Mouse (Mus musculus): ENCODE measurements around the gene Hoxc10.

The Hoxc10 gene

GRCm38 (mm10) chr15:102967511-102968397 is 1.2 kb downstream of the Hoxc10 start:
- in situ Hi-C loops (cut with MboI, MseI) = no loop called here

GRCm38 (mm10) chr15:102969296-102969695 is 2.7 kb downstream of the Hoxc10 start:
- in situ Hi-C loops (cut with MboI, MseI) = no loop called here

GRCm38 (mm10) chr15:102970740-102971139 is 4.1 kb downstream of the Hoxc10 start:
- in situ Hi-C loops (cut with MboI, MseI) = no loop called here

- in situ Hi-C loops (cut with MboI, MseI) = no loop called here
These were observed 5.7 kb downstream of the Hoxc10 start for GRCm38 (mm10) chr15:102972254-102972653.

GRCm38 (mm10) chr15:102972753-102973152 is 6.2 kb downstream of the Hoxc10 start:
- in situ Hi-C loops (cut with MboI, MseI) = no loop called here

- in situ Hi-C loops (cut with MboI, MseI) = loop anchor here (25.0 kb wide), 1 partner anchor 337 kb away; the partner anchor contains the start of gene Gpr84
These were observed 8.4 kb downstream of the Hoxc10 start for GRCm38 (mm10) chr15:102975034-102975433.

- in situ Hi-C loops (cut with MboI, MseI) = loop anchor here (25.0 kb wide), 1 partner anchor 337 kb away; the partner anchor contains the start of gene Gpr84
These were observed 9.1 kb downstream of the Hoxc10 start for GRCm38 (mm10) chr15:102975688-102976111.

- in situ Hi-C loops (cut with MboI, MseI) = loop anchor here (25.0 kb wide), 1 partner anchor 336 kb away; the partner anchor contains the start of gene Gpr84
These were observed 9.6 kb downstream of the Hoxc10 start, which contains the start of gene Hoxc9 for GRCm38 (mm10) chr15:102976171-102976570. Hoxc9 (plus strand) TSS chr15:102976439.

GRCm38 (mm10) chr15:102976631-102977422 is 10.2 kb downstream of the Hoxc10 start:
- in situ Hi-C loops (cut with MboI, MseI) = loop anchor here (25.0 kb wide), 1 partner anchor 335 kb away; the partner anchor contains the start of gene Gpr84

- in situ Hi-C loops (cut with MboI, MseI) = loop anchor here (25.0 kb wide), 1 partner anchor 335 kb away; the partner anchor contains the start of gene Gpr84
These were observed 10.9 kb downstream of the Hoxc10 start for GRCm38 (mm10) chr15:102977423-102977974.

- in situ Hi-C loops (cut with MboI, MseI) = loop anchor here (25.0 kb wide), 1 partner anchor 333 kb away; the partner anchor contains the start of gene Gpr84
These were observed 12.3 kb downstream of the Hoxc10 start for GRCm38 (mm10) chr15:102978615-102979515.

GRCm38 (mm10) chr15:102979936-102980335 is 13.3 kb downstream of the Hoxc10 start:
- in situ Hi-C loops (cut with MboI, MseI) = loop anchor here (25.0 kb wide), 1 partner anchor 332 kb away; the partner anchor contains the start of gene Gpr84

- in situ Hi-C loops (cut with MboI, MseI) = loop anchor here (25.0 kb wide), 1 partner anchor 332 kb away; the partner anchor contains the start of gene Gpr84
These were observed 13.8 kb downstream of the Hoxc10 start for GRCm38 (mm10) chr15:102980352-102980751.

- in situ Hi-C loops (cut with MboI, MseI) = loop anchor here (25.0 kb wide), 1 partner anchor 331 kb away; the partner anchor contains the start of gene Gpr84
These were observed 14.3 kb downstream of the Hoxc10 start for GRCm38 (mm10) chr15:102980912-102981311.

- in situ Hi-C loops (cut with MboI, MseI) = loop anchor here (25.0 kb wide), 1 partner anchor 331 kb away; the partner anchor contains the start of gene Gpr84
These were observed 15.0 kb downstream of the Hoxc10 start for GRCm38 (mm10) chr15:102981379-102982288.

GRCm38 (mm10) chr15:102983716-102984115 is 17.1 kb downstream of the Hoxc10 start:
- in situ Hi-C loops (cut with MboI, MseI) = loop anchor here (25.0 kb wide), 1 partner anchor 329 kb away; the partner anchor contains the start of gene Gpr84

GRCm38 (mm10) chr15:102984521-102984920 is 17.9 kb downstream of the Hoxc10 start:
- in situ Hi-C loops (cut with MboI, MseI) = loop anchor here (25.0 kb wide), 1 partner anchor 328 kb away; the partner anchor contains the start of gene Gpr84

- in situ Hi-C loops (cut with MboI, MseI) = loop anchor here (5.0 to 25.0 kb wide), 2 partner anchors 187 to 327 kb away; partner anchors contain the start of gene Gpr84
These were observed 18.3 kb downstream of the Hoxc10 start for GRCm38 (mm10) chr15:102984925-102985324.
